Mouse (Mus musculus) right cerebral cortex, adult 2 months (tissue): ENCODE measurements at regions not wholly inside any gene's neighbourhood (a gene's known extent, or its start where the extent isn't known, plus 50 kb on each side); places are given as distances from the start of the nearest gene placed in this dataset.
"Not testable (repeated sequence)": the region's sequence is repeated elsewhere in the genome, so short reads cannot be mapped to it uniquely, and the experiment has no call there.

Experiments used
- DNase-seq, 2 experiments: peaks; one replicate each; pipeline ENCODE4 v3.0.0; 2021 to 2022; ENCODE audit warnings: low spot score in 2 of 2

GRCm38 (mm10) chr10:30470831-30471230 is 129.7 kb downstream of the Trmt11 start:
- no peak for DNase-seq

- DNase-seq = no peak
Measured at GRCm38 (mm10) chr10:30450616-30451015, 149.9 kb downstream of the Trmt11 start.

- no peak for DNase-seq
Measured at GRCm38 (mm10) chr10:30447057-30447456, 153.5 kb downstream of the Trmt11 start.

GRCm38 (mm10) chr10:30446572-30446971 is 154.0 kb downstream of the Trmt11 start:
- DNase-seq = no peak

GRCm38 (mm10) chr10:30439802-30440201 is 160.7 kb downstream of the Trmt11 start:
- no peak for DNase-seq

- DNase-seq = peak; percentile 7 to 12
Measured at GRCm38 (mm10) chr10:30426420-30426923, 174.1 kb downstream of the Trmt11 start.

- peak; percentile 18 to 52 for DNase-seq
Measured at GRCm38 (mm10) chr10:30419391-30420043, 181.0 kb downstream of the Trmt11 start.

GRCm38 (mm10) chr10:30416314-30416713 is 184.2 kb downstream of the Trmt11 start:
- no peak for DNase-seq

GRCm38 (mm10) chr10:30411736-30412135 is 188.8 kb downstream of the Trmt11 start:
- DNase-seq = no peak

- DNase-seq = peak in 1 of 2 experiments; percentile 10
Measured at GRCm38 (mm10) chr10:30405669-30406393, 194.7 kb downstream of the Trmt11 start.

- no peak for DNase-seq
Measured at GRCm38 (mm10) chr10:30370542-30370941, 170.2 kb upstream of the Cenpw start.

- DNase-seq = not testable (repeated sequence)
Measured at GRCm38 (mm10) chr10:30360811-30361210, 160.5 kb upstream of the Cenpw start.

GRCm38 (mm10) chr10:30359051-30359450 is 158.7 kb upstream of the Cenpw start:
- no peak for DNase-seq

- DNase-seq = peak; percentile 38 to 41
Measured at GRCm38 (mm10) chr10:30342965-30343478, 142.7 kb upstream of the Cenpw start.

GRCm38 (mm10) chr10:30328334-30329014 is 128.1 kb upstream of the Cenpw start:
- no peak for DNase-seq

- no peak for DNase-seq
Measured at GRCm38 (mm10) chr10:30327849-30328248, 127.5 kb upstream of the Cenpw start.

- DNase-seq = no peak
Measured at GRCm38 (mm10) chr10:30326861-30327260, 126.5 kb upstream of the Cenpw start.

- not testable (repeated sequence) for DNase-seq
Measured at GRCm38 (mm10) chr10:30295871-30296270, 95.5 kb upstream of the Cenpw start.

GRCm38 (mm10) chr10:30281666-30282065 is 81.3 kb upstream of the Cenpw start:
- DNase-seq = no peak

GRCm38 (mm10) chr10:30280451-30280850 is 80.1 kb upstream of the Cenpw start:
- DNase-seq = no peak

GRCm38 (mm10) chr10:30279978-30280377 is 79.6 kb upstream of the Cenpw start:
- no peak for DNase-seq

- no peak for DNase-seq
Measured at GRCm38 (mm10) chr10:30278987-30279386, 78.6 kb upstream of the Cenpw start.
